Mouse (Mus musculus) G1E (cell line): ENCODE results near the gene Bhlha9. TPM values are rescaled to one million over a fixed set of nuclear protein-coding genes. Genes with fewer than 3 reads are reported as not detected.

ENCODE experiments used
- ATAC-seq: 2 replicates; pipeline ENCODE4 v1.8.0; 2016; ENCODE audit warnings: mild to moderate bottlenecking; ENCODE audit not compliant: insufficient number of reproducible peaks, poor library complexity, low FRiP score, severe bottlenecking; ENCODE audit errors: extremely low read depth
- DNase-seq: peaks from one replicate; pipeline ENCODE4 v3.0.0; 2012; ENCODE audit warnings: low spot score
- H3K27me3 ChIP-seq: 2 replicates; pipeline ENCODE4 v1.6.1; 2012; ENCODE audit warnings: mild to moderate bottlenecking, low read length, inconsistent platforms; ENCODE audit not compliant: insufficient read depth
- H3K36me3 ChIP-seq: replicated peaks from 2 replicates; pipeline ENCODE3; 2012; ENCODE audit warnings: mild to moderate bottlenecking, inconsistent platforms
- H3K4me1 ChIP-seq: 2 replicates; pipeline ENCODE4 v1.6.1; 2012; ENCODE audit warnings: low read depth, low read length, inconsistent platforms, mixed read lengths; ENCODE audit not compliant: insufficient read depth
- H3K4me3 ChIP-seq: 2 replicates; pipeline ENCODE4 v1.5.1; 2012; ENCODE audit warnings: low read depth, mild to moderate bottlenecking, inconsistent platforms, low read length, moderate library complexity, mixed read lengths
- H3K9me3 ChIP-seq: replicated peaks from 2 replicates; pipeline ENCODE4 v1.6.1; 2012; ENCODE audit warnings: inconsistent platforms
- CTCF ChIP-seq: IDR thresholded peaks from 2 replicates; pipeline ENCODE4 v1.5.1; 2012; ENCODE audit warnings: low read depth, low read length, inconsistent platforms, mixed read lengths
- GATA1 ChIP-seq: IDR thresholded peaks from 2 replicates; pipeline ENCODE4 v1.6.1; 2012; ENCODE audit warnings: borderline replicate concordance, low read length, inconsistent platforms, mixed read lengths
- GATA2 ChIP-seq: IDR thresholded peaks from 2 replicates; pipeline ENCODE4 v1.6.1; 2012; ENCODE audit warnings: low read depth, low read length, inconsistent platforms, borderline replicate concordance
- POLR2AphosphoS5 ChIP-seq: IDR thresholded peaks from 2 replicates; pipeline ENCODE4 v1.6.1; 2012; ENCODE audit warnings: low read depth, low read length, inconsistent platforms; ENCODE audit not compliant: insufficient replicate concordance
- TAL1 ChIP-seq: conservative IDR thresholded peaks from 2 replicates; pipeline ENCODE4 v1.6.1; 2012; ENCODE audit warnings: low read depth, low read length, inconsistent platforms, mixed read lengths
- polyA plus RNA-seq: library from polyadenylated mRNA; stranded (reverse); fragments of >175 nt; gene quantifications from 2 replicates; pipeline ENCODE4 v1.2.3, GENCODE M21; 2012
- total RNA-seq, 2 experiments: library from RNA; stranded (forward) in 1 of 2; stranded (reverse) in 1 of 2; fragments of 200-1000 nt in 1 of 2; fragments of >200 nt in 1 of 2; fragmentation: Nextera tagmentation in 1 of 2; gene quantifications; 2 replicates each; pipeline ENCODE4 v1.2.3; 2014 to 2017

Bhlha9 gene
- total and polyA plus RNA-seq, 3 experiments, result not detected

DNA sequence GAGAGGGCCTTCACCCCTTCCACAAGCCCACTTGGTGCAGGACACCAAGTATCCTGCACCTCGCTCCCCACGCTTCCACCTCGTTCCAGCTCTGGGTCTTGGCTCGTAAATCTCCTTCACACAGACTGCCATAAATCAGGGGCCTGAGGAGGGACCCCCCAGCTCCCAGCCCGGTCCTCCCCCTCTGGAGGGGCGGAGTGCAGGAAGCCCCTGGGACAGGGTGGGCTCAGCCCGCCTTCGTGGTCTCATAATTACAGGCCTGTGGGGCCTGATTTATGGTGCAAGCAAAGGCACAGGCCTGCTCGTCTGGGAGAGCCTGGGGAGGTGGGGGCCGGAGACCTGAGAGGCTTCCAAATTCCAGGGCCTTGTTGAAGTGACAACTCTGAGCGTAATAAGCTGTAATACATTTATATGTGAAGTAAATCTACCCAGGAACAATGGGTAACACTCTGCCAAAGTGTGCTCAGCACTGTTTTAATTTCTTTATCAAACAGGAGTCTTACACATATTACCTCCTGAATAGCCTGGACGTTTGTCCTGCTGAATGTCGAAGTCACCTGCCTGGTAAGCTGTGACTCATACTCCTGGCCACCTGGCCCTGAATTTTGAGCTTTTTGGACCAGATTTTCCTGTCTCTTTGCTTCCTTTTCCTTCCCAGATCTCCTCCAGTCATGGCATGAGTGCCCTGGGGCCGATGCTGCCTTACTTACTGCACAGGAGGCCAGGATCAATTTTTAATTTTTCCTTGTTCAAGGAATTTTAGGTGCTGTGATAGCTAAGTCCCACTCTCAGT lies 12.9 kb upstream of the Bhlha9 start:
- no peak for ATAC-seq
- no peaks in the 10 kb centered on the region for H3K36me3 ChIP-seq
- peaks cover 16% of the 10 kb centered on the region for H3K27me3 ChIP-seq
- no peaks in the 10 kb centered on the region for H3K4me1 ChIP-seq
- H3K9me3 ChIP-seq, result no peaks in the 10 kb centered on the region
- no peak for TF ChIP-seq POLR2AphosphoS5
- TF ChIP-seq GATA2, result no peak
- no peak for TF ChIP-seq GATA1
- no peak for TF ChIP-seq CTCF
- TF ChIP-seq TAL1, result no peak
- DNase-seq, result no peak
- H3K4me3 ChIP-seq, result no peak overlapping the region

DNA sequence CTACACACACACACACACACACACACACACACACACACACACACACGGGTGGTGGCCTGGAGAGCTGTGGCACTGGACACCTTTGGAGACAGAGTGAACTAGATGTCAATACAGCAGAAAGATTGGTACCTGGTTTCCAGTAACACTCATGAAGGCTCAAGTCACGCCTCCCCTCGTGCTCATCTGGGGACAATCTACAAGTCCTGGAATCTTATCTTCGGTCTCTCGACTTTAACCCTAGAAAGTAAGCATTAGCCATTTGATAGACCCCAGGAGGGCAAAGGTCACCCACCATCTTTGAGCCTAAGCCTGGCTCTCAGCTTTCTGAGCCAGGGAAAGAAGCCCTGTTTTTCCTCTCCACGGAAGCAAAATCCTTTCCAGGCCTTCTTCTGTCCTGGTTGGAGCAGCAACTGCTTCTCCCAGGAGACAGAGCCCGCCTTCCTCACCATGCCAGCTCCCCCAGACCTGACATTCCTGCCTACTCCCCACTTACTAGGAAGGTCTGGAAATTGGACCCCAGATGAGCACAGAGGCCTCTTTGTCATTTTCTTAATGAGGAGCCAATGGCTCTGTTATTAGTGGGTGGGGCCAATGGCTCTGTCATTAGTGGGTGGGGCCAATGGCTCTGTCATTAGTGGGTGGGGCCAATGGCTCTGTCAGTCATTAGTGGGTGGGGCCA lies 10.3 kb upstream of the Bhlha9 start:
- TF ChIP-seq POLR2AphosphoS5, result no peak
- TF ChIP-seq GATA1, result no peak
- no peak for TF ChIP-seq GATA2
- no peak for TF ChIP-seq TAL1
- no peak for TF ChIP-seq CTCF
- no peaks in the 10 kb centered on the region for H3K36me3 ChIP-seq
- peaks cover 22% of the 10 kb centered on the region for H3K27me3 ChIP-seq
- H3K4me3 ChIP-seq, result no peak overlapping the region
- no peaks in the 10 kb centered on the region for H3K4me1 ChIP-seq
- no peaks in the 10 kb centered on the region for H3K9me3 ChIP-seq
- DNase-seq (no peak), ATAC-seq (no peak)

GRCm38 (mm10) chr11:76666002-76666649 lies 6.1 kb upstream of the Bhlha9 start:
- H3K9me3 ChIP-seq, result no peaks in the 10 kb centered on the region
- H3K27me3 ChIP-seq, result peaks cover 22% of the 10 kb centered on the region
- TF ChIP-seq GATA2 (no peak), GATA1 (no peak), CTCF (no peak), TAL1 (no peak), POLR2AphosphoS5 (no peak)
- ATAC-seq, result no peak
- H3K36me3 ChIP-seq, result no peaks in the 10 kb centered on the region
- no peaks in the 10 kb centered on the region for H3K4me1 ChIP-seq
- no peak for DNase-seq
- H3K4me3 ChIP-seq, result no peak overlapping the region

GRCm38 (mm10) chr11:76667807-76668206 lies 4.5 kb upstream of the Bhlha9 start:
- H3K4me3 ChIP-seq, result no peak overlapping the region
- H3K27me3 ChIP-seq, result peaks cover 31% of the 10 kb centered on the region
- no peaks in the 10 kb centered on the region for H3K9me3 ChIP-seq
- DNase-seq, result no peak
- H3K4me1 ChIP-seq, result peaks cover 3% of the 10 kb centered on the region; the same call in 1 of the 2 replicates
- no peaks in the 10 kb centered on the region for H3K36me3 ChIP-seq
- TF ChIP-seq GATA1 (no peak), TAL1 (no peak), POLR2AphosphoS5 (no peak), GATA2 (no peak), CTCF (no peak)
- ATAC-seq, result no peak

- DNase-seq (no peak), ATAC-seq (no peak)
- H3K27me3 ChIP-seq, result peaks cover 21% of the 10 kb centered on the region; the same call in 1 of the 2 replicates
- no peak for TF ChIP-seq TAL1
- no peak for TF ChIP-seq GATA1
- no peak for TF ChIP-seq GATA2
- TF ChIP-seq POLR2AphosphoS5, result no peak
- TF ChIP-seq CTCF, result no peak
- H3K36me3 ChIP-seq, result no peaks in the 10 kb centered on the region
- H3K9me3 ChIP-seq, result no peaks in the 10 kb centered on the region
- H3K4me1 ChIP-seq, result peaks cover 6% of the 10 kb centered on the region; the same call in 1 of the 2 replicates
- H3K4me3 ChIP-seq, result 0 out of 2 replicates have a peak overlapping the region, but pooled peaks have one; percentile 2
These were observed 503 bp downstream of the Bhlha9 start for GRCm38 (mm10) chr11:76672561-76673384.

DNA sequence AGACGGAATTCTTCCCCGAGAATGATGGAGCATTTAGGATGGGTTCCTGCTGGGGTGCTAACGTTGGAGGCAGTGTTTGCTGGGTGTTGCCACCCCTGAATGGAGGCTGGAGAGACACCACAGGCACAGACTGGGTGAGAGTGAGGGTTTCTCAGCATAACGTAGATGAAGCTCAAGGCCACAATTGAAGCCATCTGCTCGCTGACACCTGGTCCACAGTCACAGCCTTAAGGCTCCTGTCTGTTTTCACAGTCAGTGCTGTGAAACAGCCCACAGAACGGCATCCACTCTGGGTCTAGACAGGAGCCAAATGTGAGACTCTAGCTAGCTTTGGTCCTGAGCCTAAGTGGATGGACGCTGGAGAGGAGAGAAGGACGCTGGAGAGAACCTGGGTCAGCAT lies 1.9 kb downstream of the Bhlha9 start:
- H3K4me3 ChIP-seq, result no peak overlapping the region
- no peaks in the 10 kb centered on the region for H3K9me3 ChIP-seq
- no peak for ATAC-seq
- peaks cover 24% of the 10 kb centered on the region for H3K27me3 ChIP-seq
- no peak for DNase-seq
- TF ChIP-seq TAL1, result no peak
- TF ChIP-seq POLR2AphosphoS5, result no peak
- no peak for TF ChIP-seq GATA1
- TF ChIP-seq CTCF, result no peak
- TF ChIP-seq GATA2, result no peak
- H3K36me3 ChIP-seq, result no peaks in the 10 kb centered on the region
- H3K4me1 ChIP-seq, result peaks cover 6% of the 10 kb centered on the region; the same call in 1 of the 2 replicates
